Mouse (Mus musculus) testis, adult 2 months (tissue): ENCODE measurements around the gene Gng11.

Experiments used
- CTCF ChIP-seq: fragments of 200-500 bp; IDR thresholded peaks from 2 replicates; pipeline ENCODE4 v1.5.1; 2012; ENCODE audit warnings: low read depth, mild to moderate bottlenecking, inconsistent platforms, low read length, moderate library complexity; ENCODE audit not compliant: control insufficient read depth, insufficient read depth, insufficient replicate concordance
- POLR2A ChIP-seq: fragments of 200-500 bp; IDR thresholded peaks from 2 replicates; pipeline ENCODE4 v1.6.1; 2012; ENCODE audit warnings: low read depth, mild to moderate bottlenecking, inconsistent platforms, low read length, moderate library complexity; ENCODE audit not compliant: control insufficient read depth

DNA sequence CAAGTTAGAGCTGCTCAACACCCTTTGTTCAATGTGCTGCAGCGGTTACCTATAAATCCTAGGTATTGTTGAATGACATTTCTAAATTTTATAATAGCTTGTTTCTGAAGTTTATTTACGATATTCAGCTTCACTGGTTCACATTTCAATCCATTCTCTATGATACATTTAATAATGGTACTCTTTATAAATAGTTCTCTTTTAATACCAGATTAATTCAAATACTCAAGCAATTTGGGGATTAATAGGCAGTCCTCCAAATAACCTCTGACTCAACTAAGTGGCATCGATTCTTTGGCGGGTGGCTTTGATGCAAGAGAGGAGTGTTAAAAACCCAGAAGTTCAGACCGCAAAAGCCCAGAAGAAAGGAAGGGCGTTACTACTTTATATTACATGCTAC, 10.2 kb upstream of the Gng11 start, which contains the start of gene Gngt1:
- TF ChIP-seq CTCF (no peak), POLR2A (no peak)
